Mouse (Mus musculus) testis, adult 2 months (tissue): ENCODE results near the gene Gse1.

Source experiments
- CTCF ChIP-seq: fragments of 200-500 bp; IDR thresholded peaks from 2 replicates; pipeline ENCODE4 v1.5.1; 2012; ENCODE audit warnings: low read depth, mild to moderate bottlenecking, inconsistent platforms, low read length, moderate library complexity; ENCODE audit not compliant: control insufficient read depth, insufficient read depth, insufficient replicate concordance
- POLR2A ChIP-seq: fragments of 200-500 bp; IDR thresholded peaks from 2 replicates; pipeline ENCODE4 v1.6.1; 2012; ENCODE audit warnings: low read depth, mild to moderate bottlenecking, inconsistent platforms, low read length, moderate library complexity; ENCODE audit not compliant: control insufficient read depth

GRCm38 (mm10) chr8:120513638-120514461 is 285.6 kb downstream of the Gse1 start:
- TF ChIP-seq CTCF: no peak
- TF ChIP-seq POLR2A: no peak
